Mouse (Mus musculus) limb, embryonic 14.5 days (tissue): Measurements from ENCODE around the gene Fhit. TPM values are rescaled to one million over a fixed set of nuclear protein-coding genes. Genes with fewer than 3 reads are reported as not detected.

ENCODE experiments used
- ATAC-seq: fragments of 200-750 bp; cut with Nextera tagmentation; 2 replicates; pipeline ENCODE4 v1.8.0; 2017; ENCODE audit warnings: low read depth, moderate number of reproducible peaks, moderate TSS enrichment; ENCODE audit not compliant: low FRiP score
- DNase-seq: peaks from one replicate; pipeline ENCODE4 v3.0.0-alpha.2; 2015; ENCODE audit warnings: low spot score
- H3K27ac ChIP-seq: fragments of 300-500 bp; sonication (generic); replicated peaks from 2 replicates; pipeline ENCODE4 v1.5.1; 2014; ENCODE audit warnings: low read depth, mild to moderate bottlenecking, low read length, moderate library complexity, mixed read lengths
- H3K27me3 ChIP-seq: fragments of 300-500 bp; sonication (generic); 2 replicates; pipeline ENCODE4 v1.6.1; 2014; ENCODE audit warnings: low read length, mixed read lengths; ENCODE audit not compliant: control insufficient read depth, insufficient read depth
- H3K36me3 ChIP-seq: fragments of 300-500 bp; sonication (generic); 2 replicates; pipeline ENCODE4 v1.6.1; 2014; ENCODE audit warnings: mild to moderate bottlenecking, low read length, moderate library complexity, mixed read lengths; ENCODE audit not compliant: control insufficient read depth, insufficient read depth
- H3K4me1 ChIP-seq: fragments of 300-500 bp; sonication (generic); 2 replicates; pipeline ENCODE4 v1.6.1; 2014; ENCODE audit warnings: antibody characterized with exemption, low read length, mixed read lengths; ENCODE audit not compliant: control insufficient read depth, insufficient read depth
- H3K4me2 ChIP-seq: fragments of 300-500 bp; sonication (generic); replicated peaks from 2 replicates; pipeline ENCODE4 v1.6.1; 2014; ENCODE audit warnings: low read depth, mild to moderate bottlenecking, low read length, moderate library complexity; ENCODE audit not compliant: severe bottlenecking
- H3K4me3 ChIP-seq: fragments of 300-500 bp; sonication (generic); replicated peaks from 2 replicates; pipeline ENCODE4 v1.5.1; 2014; ENCODE audit warnings: low read length
- H3K9ac ChIP-seq: fragments of 300-500 bp; sonication (generic); 2 replicates; pipeline ENCODE4 v1.6.1; 2014; ENCODE audit warnings: mild to moderate bottlenecking, low read depth, low read length, moderate library complexity; ENCODE audit not compliant: severe bottlenecking
- H3K9me3 ChIP-seq: fragments of 300-500 bp; sonication (generic); 2 replicates; pipeline ENCODE4 v1.6.1; 2016; ENCODE audit warnings: low read length; ENCODE audit not compliant: control insufficient read depth
- POLR2A ChIP-seq: fragments of 200-500 bp; IDR thresholded peaks from 2 replicates; pipeline ENCODE4 v1.8.0; 2012; ENCODE audit warnings: inconsistent platforms, mild to moderate bottlenecking, moderate library complexity, borderline replicate concordance; ENCODE audit not compliant: insufficient read depth, insufficient read length; ENCODE audit errors: extremely low read depth
- WGBS: fragments of 180-500 bp; shearing (Covaris S2); extraction: QIAGEN DNeasy Blood & Tissue Kit; methylation state at CpG from one replicate; pipeline ENCODE4 v1.1.7; 2014; 5-methylcytosine and 5-hydroxymethylcytosine counted together
- polyA plus RNA-seq, 2 experiments: library from polyadenylated mRNA; depleted of rRNA in 1 of 2; stranded (reverse) in 1 of 2; unstranded in 1 of 2; fragments of >200 nt; fragmentation: Nextera tagmentation in 1 of 2; extraction: Ambion mirVana in 1 of 2; gene quantifications; 2 replicates each; pipeline versions ENCODE4 v1.2.1 to v1.2.3; 2012 to 2014

The Fhit gene
- polyA plus RNA-seq, 2 experiments: 3.5 to 7.6 TPM

GRCm38 (mm10) chr14:10680041-10680440 is 481.8 kb downstream of the Fhit start:
- no peak for ATAC-seq
- Histone ChIP-seq H3K36me3 (no peaks in the 10 kb centered on the region), H3K4me3 (no peak overlapping the region), H3K4me2 (no peak overlapping the region), H3K9ac (no peak overlapping the region), H3K27ac (no peak overlapping the region), H3K4me1 (no peaks in the 10 kb centered on the region), H3K9me3 (no peaks in the 10 kb centered on the region), H3K27me3 (no peaks in the 10 kb centered on the region)
- no peak for DNase-seq
- WGBS: 82% methylated on average over 4 of the region's 4 CpGs
- no peak for TF ChIP-seq POLR2A

DNA sequence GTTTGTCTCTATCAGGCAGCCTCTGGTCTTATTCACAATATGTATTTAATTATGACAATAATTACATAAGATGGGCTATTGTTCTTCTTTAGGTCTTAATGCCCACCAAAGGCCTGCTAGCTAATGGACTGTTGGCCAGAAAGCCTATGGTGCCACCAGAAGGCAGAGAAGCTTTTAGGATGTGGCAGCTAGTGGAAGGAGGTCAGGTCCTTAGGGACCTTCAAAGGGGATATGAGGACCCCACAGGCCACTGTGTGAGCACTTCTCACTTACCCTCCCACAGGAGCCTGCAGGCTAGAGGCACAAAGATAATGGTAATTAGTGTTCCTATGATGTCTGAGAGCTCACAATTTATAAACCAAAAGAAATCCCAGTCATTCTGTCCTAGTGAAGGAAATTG is 482.2 kb downstream of the Fhit start:
- Histone ChIP-seq H3K9me3 (no peaks in the 10 kb centered on the region), H3K27ac (no peak overlapping the region), H3K4me2 (no peak overlapping the region), H3K36me3 (no peaks in the 10 kb centered on the region), H3K4me1 (no peaks in the 10 kb centered on the region), H3K9ac (no peak overlapping the region), H3K4me3 (no peak overlapping the region), H3K27me3 (no peaks in the 10 kb centered on the region)
- no peak for DNase-seq
- no peak for TF ChIP-seq POLR2A
- ATAC-seq: no peak

DNA sequence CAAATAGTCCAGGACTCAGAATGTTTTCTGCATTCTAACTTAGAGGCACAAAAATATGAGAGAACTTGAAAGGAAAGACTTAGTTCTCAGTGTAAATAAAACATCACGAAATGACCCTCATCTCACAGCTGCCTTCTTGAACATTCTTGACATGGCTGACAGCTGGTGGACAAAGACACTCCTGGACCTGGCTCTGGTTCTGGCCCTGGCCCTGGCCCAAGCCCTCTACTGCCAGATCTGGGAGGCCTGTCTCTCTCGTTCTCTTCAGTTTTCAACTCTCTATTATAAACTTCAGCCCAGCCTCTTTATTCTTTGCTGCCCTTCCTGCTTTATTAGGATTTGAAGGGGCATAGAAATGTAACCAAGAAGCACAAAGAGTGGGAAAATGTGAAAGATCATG is 484.2 kb downstream of the Fhit start:
- Histone ChIP-seq H3K27me3 (no peaks in the 10 kb centered on the region), H3K4me3 (no peak overlapping the region), H3K36me3 (no peaks in the 10 kb centered on the region), H3K4me1 (no peaks in the 10 kb centered on the region), H3K9ac (no peak overlapping the region), H3K27ac (no peak overlapping the region), H3K9me3 (no peaks in the 10 kb centered on the region), H3K4me2 (no peak overlapping the region)
- TF ChIP-seq POLR2A: no peak
- 72% methylated on average over 2 of the region's 2 CpGs for WGBS
- DNase-seq: no peak
- no peak for ATAC-seq

GRCm38 (mm10) chr14:10660247-10660646 is 501.6 kb downstream of the Fhit start:
- H3K4me1 ChIP-seq: peaks cover 4% of the 10 kb centered on the region; the same call in 1 of the 2 replicates
- ATAC-seq (no peak), DNase-seq (no peak)
- no peak for TF ChIP-seq POLR2A
- H3K4me2 ChIP-seq: no peak overlapping the region
- no peaks in the 10 kb centered on the region for H3K27me3 ChIP-seq
- H3K9ac ChIP-seq: no peak overlapping the region
- no peaks in the 10 kb centered on the region for H3K9me3 ChIP-seq
- H3K36me3 ChIP-seq: no peaks in the 10 kb centered on the region
- no peak overlapping the region for H3K27ac ChIP-seq
- no peak overlapping the region for H3K4me3 ChIP-seq
- 85% methylated on average over 4 of the region's 4 CpGs for WGBS

- ATAC-seq (no peak), DNase-seq (no peak)
- TF ChIP-seq POLR2A: no peak
- H3K27me3 ChIP-seq: no peaks in the 10 kb centered on the region
- H3K27ac ChIP-seq: no peak overlapping the region
- H3K4me1 ChIP-seq: peaks cover 4% of the 10 kb centered on the region; the same call in 1 of the 2 replicates
- H3K9ac ChIP-seq: no peak overlapping the region
- H3K36me3 ChIP-seq: no peaks in the 10 kb centered on the region
- H3K4me2 ChIP-seq: no peak overlapping the region
- H3K4me3 ChIP-seq: no peak overlapping the region
- no peaks in the 10 kb centered on the region for H3K9me3 ChIP-seq
- WGBS: 82% methylated on average over 2 of the region's 2 CpGs
Measured at GRCm38 (mm10) chr14:10659326-10659725, 502.5 kb downstream of the Fhit start.

- peaks cover 4% of the 10 kb centered on the region; the same call in 1 of the 2 replicates for H3K4me1 ChIP-seq
- WGBS: 69% methylated on average over 1 of the region's 1 CpGs
- H3K9ac ChIP-seq: no peak overlapping the region
- H3K4me3 ChIP-seq: no peak overlapping the region
- H3K4me2 ChIP-seq: no peak overlapping the region
- no peaks in the 10 kb centered on the region for H3K9me3 ChIP-seq
- H3K27ac ChIP-seq: no peak overlapping the region
- DNase-seq (no peak), ATAC-seq (no peak)
- no peak for TF ChIP-seq POLR2A
- no peaks in the 10 kb centered on the region for H3K27me3 ChIP-seq
- H3K36me3 ChIP-seq: no peaks in the 10 kb centered on the region
Measured at GRCm38 (mm10) chr14:10658219-10658618, 503.6 kb downstream of the Fhit start.
